Mouse (Mus musculus) thymus, adult 2 months (tissue): ENCODE data around the gene Zbtb42. TPM values are rescaled to one million over a fixed set of nuclear protein-coding genes. Genes with fewer than 3 reads are reported as not detected.

Experiments used
- DNase-seq: peaks from one replicate; pipeline ENCODE4 v3.0.0; 2021
- H3K27ac ChIP-seq: fragments of 200-500 bp; 2 replicates; pipeline ENCODE4 v1.5.1; 2012; ENCODE audit warnings: low read length, control low read depth; ENCODE audit not compliant: control insufficient read depth, insufficient read depth
- H3K27me3 ChIP-seq: fragments of 200-500 bp; 2 replicates; pipeline ENCODE4 v1.6.1; 2012; ENCODE audit warnings: mild to moderate bottlenecking, low read length, moderate library complexity, mixed read lengths; ENCODE audit not compliant: control insufficient read depth, insufficient read depth
- H3K36me3 ChIP-seq: fragments of 200-500 bp; 2 replicates; pipeline ENCODE4 v1.6.1; 2012; ENCODE audit warnings: mild to moderate bottlenecking, low read length, moderate library complexity; ENCODE audit not compliant: control insufficient read depth, insufficient read depth
- H3K4me1 ChIP-seq: fragments of 200-500 bp; replicated peaks from 2 replicates; pipeline ENCODE4 v1.6.1; 2012; ENCODE audit warnings: low read length; ENCODE audit not compliant: control insufficient read depth, insufficient read depth
- H3K4me3 ChIP-seq: fragments of 200-500 bp; 2 replicates; pipeline ENCODE4 v1.5.1; 2012; ENCODE audit warnings: mild to moderate bottlenecking, low read length, control low read depth, moderate library complexity; ENCODE audit not compliant: control insufficient read depth, insufficient read depth
- CTCF ChIP-seq: fragments of 200-500 bp; IDR thresholded peaks from 2 replicates; pipeline ENCODE4 v1.5.1; 2012; ENCODE audit warnings: mild to moderate bottlenecking, control low read depth, low read length, moderate library complexity, borderline replicate concordance; ENCODE audit not compliant: control insufficient read depth, poor library complexity, insufficient read depth; ENCODE audit errors: extremely low read depth
- POLR2A ChIP-seq: fragments of 200-500 bp; IDR thresholded peaks from 2 replicates; pipeline ENCODE4 v1.6.1; 2012; ENCODE audit warnings: mild to moderate bottlenecking, low read length, control low read depth, moderate library complexity; ENCODE audit not compliant: control insufficient read depth, poor library complexity, insufficient read depth; ENCODE audit errors: extremely low read depth
- WGBS: fragments of 180-500 bp; shearing (Covaris S2); methylation state at CpG from one replicate; pipeline ENCODE4 v1.1.7; 2018; 5-methylcytosine and 5-hydroxymethylcytosine counted together
- polyA plus RNA-seq: library from polyadenylated mRNA; depleted of rRNA; stranded (reverse); fragments of >200 nt; gene quantifications from 2 replicates; pipeline ENCODE4 v1.2.3, GENCODE M21; 2012

Gene Zbtb42
- polyA plus RNA-seq, 1 experiment: 17.8 TPM

GRCm38 (mm10) chr12:112696806-112697425 is 18.3 kb downstream of the Zbtb42 start:
- Histone ChIP-seq H3K4me3 (no peak overlapping the region), H3K27ac (no peak overlapping the region), H3K4me1 (peaks cover 14% of the 10 kb centered on the region), H3K27me3 (no peaks in the 10 kb centered on the region), H3K36me3 (no peaks in the 10 kb centered on the region)
- DNase-seq: no peak
- TF ChIP-seq POLR2A (no peak), CTCF (no peak)
- WGBS: 86% methylated on average over 3 of the region's 3 CpGs

GRCm38 (mm10) chr12:112700522-112700921 is 21.9 kb downstream of the Zbtb42 start:
- Histone ChIP-seq H3K4me3 (no peak overlapping the region), H3K36me3 (no peaks in the 10 kb centered on the region), H3K27ac (no peak overlapping the region), H3K27me3 (no peaks in the 10 kb centered on the region), H3K4me1 (no peaks in the 10 kb centered on the region)
- DNase-seq: no peak
- 66% methylated on average over 15 of the region's 15 CpGs for WGBS
- TF ChIP-seq CTCF (no peak), POLR2A (no peak)

- no peaks in the 10 kb centered on the region for H3K36me3 ChIP-seq
- no peak for DNase-seq
- no peaks in the 10 kb centered on the region for H3K27me3 ChIP-seq
- H3K4me3 ChIP-seq: no peak overlapping the region
- no peak for TF ChIP-seq CTCF
- TF ChIP-seq POLR2A: no peak
- WGBS: 41% methylated on average over 6 of the region's 6 CpGs
- peaks cover 3% of the 10 kb centered on the region for H3K4me1 ChIP-seq
- H3K27ac ChIP-seq: no peak overlapping the region
Observed at GRCm38 (mm10) chr12:112702374-112703320, 24.0 kb downstream of the Zbtb42 start.

GRCm38 (mm10) chr12:112706704-112707572 is 28.3 kb downstream of the Zbtb42 start:
- peak; percentile 99 for TF ChIP-seq CTCF
- TF ChIP-seq POLR2A: no peak
- peak; percentile 91 for DNase-seq
- H3K27me3 ChIP-seq: no peaks in the 10 kb centered on the region

GRCm38 (mm10) chr12:112707573-112707869 is 28.9 kb downstream of the Zbtb42 start:
- Histone ChIP-seq H3K27ac (no peak overlapping the region), H3K27me3 (no peaks in the 10 kb centered on the region), H3K36me3 (no peaks in the 10 kb centered on the region), H3K4me3 (no peak overlapping the region), H3K4me1 (peaks cover 3% of the 10 kb centered on the region)
- no peak for TF ChIP-seq POLR2A
- TF ChIP-seq CTCF: no peak
- 53% methylated on average over 8 of the region's 8 CpGs for WGBS
- DNase-seq: no peak

More at GRCm38 (mm10) chr12:112706704-112707572, 28.3 kb downstream of the Zbtb42 start:
- H3K27ac ChIP-seq: no peak overlapping the region
- no peaks in the 10 kb centered on the region for H3K36me3 ChIP-seq
- H3K4me3 ChIP-seq: no peak overlapping the region
- 10% methylated on average over 32 of the region's 32 CpGs for WGBS
- peaks cover 3% of the 10 kb centered on the region for H3K4me1 ChIP-seq

- TF ChIP-seq POLR2A: no peak
- TF ChIP-seq CTCF: no peak
- Histone ChIP-seq H3K36me3 (no peaks in the 10 kb centered on the region), H3K4me1 (no peaks in the 10 kb centered on the region), H3K27ac (no peak overlapping the region), H3K4me3 (no peak overlapping the region), H3K27me3 (no peaks in the 10 kb centered on the region)
- DNase-seq: no peak
- WGBS: 78% methylated on average over 3 of the region's 3 CpGs
Observed at GRCm38 (mm10) chr12:112713984-112714383, 35.4 kb downstream of the Zbtb42 start.
